Mouse (Mus musculus): ENCODE data around the gene Vangl1. TPM values are rescaled to one million over a fixed set of nuclear protein-coding genes. Genes with fewer than 3 reads are reported as not detected.
A peak's percentile ranks its signal among the peaks of the same experiment; 100 is the strongest.

Vangl1 gene
- polyA plus RNA-seq, 1 experiment from 2014 or later = 29.4 TPM

DNA sequence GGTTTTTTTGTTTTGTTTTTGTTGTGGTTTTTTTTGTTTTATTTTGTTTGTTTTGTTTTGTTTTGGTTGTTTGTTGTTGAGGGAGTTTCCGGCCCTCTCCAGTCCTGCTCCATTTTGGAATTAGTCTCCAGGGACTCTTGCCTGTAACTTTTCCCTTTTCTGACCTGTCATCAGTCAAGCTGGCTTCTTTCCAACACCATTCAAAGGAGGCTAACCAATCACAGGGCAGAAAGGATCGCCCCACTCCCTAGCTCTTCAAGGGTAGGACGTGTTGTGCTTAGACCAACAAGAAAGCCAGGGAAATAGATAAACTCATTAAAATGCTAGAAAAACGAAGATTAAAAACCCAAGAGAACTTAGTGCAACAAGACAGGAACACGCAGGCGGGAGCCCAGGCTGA is 15.5 kb downstream of the Vangl1 start:
- Histone ChIP-seq H3K4me1 (ENCODE audit: control insufficient read depth, insufficient read depth, low read length) (peaks cover 43% of the 10 kb centered on the region), H3K4me2 (peak overlapping the region; percentile 44), H3K27me3 (ENCODE audit: control insufficient read depth, insufficient read depth, low read length) (no peaks in the 10 kb centered on the region), H3K9me3 (replicated peaks; ENCODE audit: control insufficient read depth, low read length) (no peaks in the 10 kb centered on the region), H3K27ac (ENCODE audit: low read depth, low read length) (peak overlapping the region; percentile 59), H3K9ac (ENCODE audit: low read depth, low read length) (0 out of 2 replicates have a peak overlapping the region, but pooled peaks have one; percentile 22), H3K4me3 (ENCODE audit: low read depth, low read length) (0 out of 2 replicates have a peak overlapping the region, but pooled peaks have one; percentile 12), H3K36me3 (ENCODE audit: control insufficient read depth, insufficient read depth, low read length) (peaks cover 14% of the 10 kb centered on the region)
- 15% methylated on average over 6 of the region's 6 CpGs for WGBS (ENCODE audit: insufficient replicate concordance)
- peak; percentile 17; the same call in 1 of the 2 replicates for ATAC-seq (replicated peaks; ENCODE audit: insufficient number of reproducible peaks, low FRiP score, low TSS enrichment)

DNA sequence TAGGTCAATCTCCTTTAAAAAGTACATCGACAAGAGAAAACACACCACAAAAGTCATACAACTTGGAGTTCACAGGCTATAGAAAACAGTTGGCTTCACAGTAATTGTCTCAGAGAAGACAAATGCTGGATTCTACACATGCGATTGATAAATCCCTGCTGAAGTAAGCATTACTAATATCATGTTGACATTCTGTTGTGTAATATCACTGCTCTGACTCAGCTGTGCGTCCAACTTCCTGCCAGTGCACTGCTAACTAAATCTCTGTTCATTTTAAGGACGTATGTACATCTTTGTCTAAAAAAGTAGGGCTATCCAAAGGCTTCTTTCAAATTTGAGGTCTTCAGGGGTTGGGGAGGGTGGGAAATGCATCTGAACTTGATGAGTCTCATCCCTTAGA is 17.1 kb downstream of the Vangl1 start:
- WGBS (ENCODE audit: insufficient replicate concordance) = 81% methylated on average over 4 of the region's 4 CpGs
- H3K4me2 ChIP-seq = no peak overlapping the region
- ATAC-seq (replicated peaks; ENCODE audit: insufficient number of reproducible peaks, low FRiP score, low TSS enrichment) = no peak
- H3K9ac ChIP-seq (ENCODE audit: low read depth, low read length) = no peak overlapping the region
- no peak overlapping the region for H3K27ac ChIP-seq (ENCODE audit: low read depth, low read length)
- no peaks in the 10 kb centered on the region for H3K9me3 ChIP-seq (replicated peaks; ENCODE audit: control insufficient read depth, low read length)
- peaks cover 19% of the 10 kb centered on the region for H3K36me3 ChIP-seq (ENCODE audit: control insufficient read depth, insufficient read depth, low read length)
- H3K27me3 ChIP-seq (ENCODE audit: control insufficient read depth, insufficient read depth, low read length) = no peaks in the 10 kb centered on the region
- H3K4me3 ChIP-seq (ENCODE audit: low read depth, low read length) = no peak overlapping the region
- peaks cover 27% of the 10 kb centered on the region for H3K4me1 ChIP-seq (ENCODE audit: control insufficient read depth, insufficient read depth, low read length)

DNA sequence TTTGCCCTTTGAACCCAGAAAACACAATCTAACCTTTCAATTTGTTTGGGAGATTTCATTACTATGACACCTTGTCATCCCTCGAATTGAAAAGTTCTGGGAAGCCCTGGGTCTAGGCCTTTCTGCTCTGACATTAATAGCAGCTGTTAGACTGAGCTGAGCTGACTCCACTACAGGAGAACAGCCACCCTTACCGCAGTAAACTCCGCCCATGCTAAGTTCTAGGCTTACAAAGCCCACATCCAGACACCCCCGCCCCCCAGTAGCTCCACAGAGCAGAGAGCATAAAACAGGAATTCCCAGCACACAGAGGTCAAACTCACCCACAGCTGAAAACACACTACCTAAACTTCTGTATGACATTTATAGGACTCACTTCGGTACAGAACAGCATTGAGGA is 19.8 kb downstream of the Vangl1 start:
- Histone ChIP-seq H3K4me3 (ENCODE audit: low read depth, low read length) (no peak overlapping the region), H3K4me2 (no peak overlapping the region), H3K4me1 (ENCODE audit: control insufficient read depth, insufficient read depth, low read length) (peaks cover 21% of the 10 kb centered on the region), H3K9ac (ENCODE audit: low read depth, low read length) (no peak overlapping the region), H3K27me3 (ENCODE audit: control insufficient read depth, insufficient read depth, low read length) (no peaks in the 10 kb centered on the region), H3K36me3 (ENCODE audit: control insufficient read depth, insufficient read depth, low read length) (peaks cover 25% of the 10 kb centered on the region), H3K27ac (ENCODE audit: low read depth, low read length) (no peak overlapping the region), H3K9me3 (replicated peaks; ENCODE audit: control insufficient read depth, low read length) (no peaks in the 10 kb centered on the region)
- WGBS (ENCODE audit: insufficient replicate concordance) = 66% methylated on average over 5 of the region's 5 CpGs
- ATAC-seq (replicated peaks; ENCODE audit: insufficient number of reproducible peaks, low FRiP score, low TSS enrichment) = no peak

DNA sequence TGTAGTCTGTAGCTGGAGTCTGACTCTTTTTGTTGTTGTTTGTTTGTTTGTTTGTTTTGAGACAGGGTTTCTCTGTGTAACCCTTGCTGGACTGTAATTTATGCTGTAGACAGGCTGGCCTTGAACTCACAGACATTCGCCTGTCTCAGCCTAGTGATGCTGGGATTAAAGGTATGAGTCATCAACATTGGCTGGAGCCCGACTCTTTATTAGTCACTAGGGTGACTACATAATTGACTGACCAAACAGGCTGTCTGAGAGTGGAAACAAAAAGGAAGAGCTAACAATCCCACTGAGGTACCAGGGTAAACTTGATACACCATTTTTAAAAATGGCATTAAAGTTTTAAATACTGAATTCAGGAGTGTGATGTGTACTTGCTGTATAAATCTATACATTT is 21.9 kb downstream of the Vangl1 start:
- Histone ChIP-seq H3K4me2 (no peak overlapping the region), H3K4me1 (ENCODE audit: control insufficient read depth, insufficient read depth, low read length) (peaks cover 12% of the 10 kb centered on the region), H3K9me3 (replicated peaks; ENCODE audit: control insufficient read depth, low read length) (no peaks in the 10 kb centered on the region), H3K27me3 (ENCODE audit: control insufficient read depth, insufficient read depth, low read length) (no peaks in the 10 kb centered on the region), H3K4me3 (ENCODE audit: low read depth, low read length) (no peak overlapping the region), H3K27ac (ENCODE audit: low read depth, low read length) (no peak overlapping the region), H3K36me3 (ENCODE audit: control insufficient read depth, insufficient read depth, low read length) (peaks cover 25% of the 10 kb centered on the region), H3K9ac (ENCODE audit: low read depth, low read length) (no peak overlapping the region)
- 90% methylated on average over 2 of the region's 2 CpGs for WGBS (ENCODE audit: insufficient replicate concordance)
- no peak for ATAC-seq (replicated peaks; ENCODE audit: insufficient number of reproducible peaks, low FRiP score, low TSS enrichment)

DNA sequence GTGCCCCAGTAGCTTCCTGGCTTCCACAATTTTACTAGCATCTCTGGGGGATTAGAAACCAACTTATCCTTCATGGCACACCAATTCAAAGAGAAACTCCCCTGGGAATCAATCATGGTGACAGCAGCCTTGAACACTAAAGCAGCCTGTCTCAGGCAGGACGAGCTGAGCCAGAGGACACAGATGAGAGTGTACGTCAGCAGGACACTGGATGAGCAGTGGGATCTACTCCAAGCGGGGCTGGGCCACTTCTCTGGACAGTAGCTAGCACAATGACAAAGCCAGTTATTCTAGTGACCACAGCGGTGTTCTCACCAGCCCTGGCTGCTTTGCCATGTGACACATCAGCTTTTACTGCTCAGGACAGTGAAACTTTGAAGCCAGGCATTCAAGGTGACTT is 23.3 kb downstream of the Vangl1 start:
- Histone ChIP-seq H3K4me3 (ENCODE audit: low read depth, low read length) (no peak overlapping the region), H3K36me3 (ENCODE audit: control insufficient read depth, insufficient read depth, low read length) (peaks cover 19% of the 10 kb centered on the region), H3K4me1 (ENCODE audit: control insufficient read depth, insufficient read depth, low read length) (peaks cover 12% of the 10 kb centered on the region), H3K4me2 (no peak overlapping the region), H3K27ac (ENCODE audit: low read depth, low read length) (0 out of 2 replicates have a peak overlapping the region, but pooled peaks have one; percentile 32), H3K9me3 (replicated peaks; ENCODE audit: control insufficient read depth, low read length) (no peaks in the 10 kb centered on the region), H3K27me3 (ENCODE audit: control insufficient read depth, insufficient read depth, low read length) (no peaks in the 10 kb centered on the region), H3K9ac (ENCODE audit: low read depth, low read length) (no peak overlapping the region)
- WGBS (ENCODE audit: insufficient replicate concordance) = 82% methylated on average over 4 of the region's 4 CpGs
- ATAC-seq (replicated peaks; ENCODE audit: insufficient number of reproducible peaks, low FRiP score, low TSS enrichment) = no peak

DNA sequence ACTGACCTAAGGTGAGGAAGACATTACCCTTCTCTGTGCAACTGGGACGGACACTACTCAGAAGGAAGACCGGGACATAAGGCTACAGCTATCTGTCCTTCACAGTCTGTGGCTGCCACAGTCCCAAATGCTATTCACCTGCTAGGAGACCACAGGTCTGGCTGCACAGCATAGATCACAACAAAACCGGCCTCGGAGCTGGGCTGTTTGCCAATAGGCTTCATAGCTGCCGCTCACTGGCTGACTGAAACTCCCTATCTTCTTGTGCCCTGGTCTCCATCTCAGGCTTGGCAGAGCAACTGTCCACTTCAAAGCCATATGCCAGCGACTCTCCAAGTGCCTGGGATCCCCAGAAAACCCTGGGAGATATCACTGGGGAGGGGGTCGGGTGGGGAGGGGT is 23.7 kb downstream of the Vangl1 start:
- Histone ChIP-seq H3K4me2 (no peak overlapping the region), H3K9me3 (replicated peaks; ENCODE audit: control insufficient read depth, low read length) (no peaks in the 10 kb centered on the region)
- no peak for ATAC-seq (replicated peaks; ENCODE audit: insufficient number of reproducible peaks, low FRiP score, low TSS enrichment)

DNA sequence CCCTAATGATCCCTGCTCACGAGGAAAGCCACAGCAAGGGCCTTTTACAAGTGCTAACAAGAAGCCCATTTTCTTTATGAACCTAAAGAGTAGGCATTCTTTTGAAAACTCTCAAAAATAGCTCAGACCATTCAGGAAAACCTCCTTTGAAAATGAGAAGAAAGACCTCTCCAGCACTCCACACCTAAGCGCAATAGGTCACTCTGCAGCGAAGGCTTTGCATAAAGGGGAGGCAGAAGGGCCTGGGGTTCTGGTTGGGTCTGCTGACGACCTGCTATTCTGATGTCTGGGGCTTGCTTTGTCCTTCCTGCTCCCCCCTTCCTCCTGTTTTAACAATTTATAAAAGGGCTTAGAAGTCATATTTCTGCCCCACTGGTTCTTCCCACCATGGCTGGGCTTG is 24.6 kb downstream of the Vangl1 start:
- no peaks in the 10 kb centered on the region for H3K9me3 ChIP-seq (replicated peaks; ENCODE audit: control insufficient read depth, low read length)
- no peak overlapping the region for H3K9ac ChIP-seq (ENCODE audit: low read depth, low read length)
- no peak overlapping the region; the same call in 1 of the 2 replicates for H3K27ac ChIP-seq (ENCODE audit: low read depth, low read length)
- H3K4me1 ChIP-seq (ENCODE audit: control insufficient read depth, insufficient read depth, low read length) = peaks cover 17% of the 10 kb centered on the region
- H3K36me3 ChIP-seq (ENCODE audit: control insufficient read depth, insufficient read depth, low read length) = peaks cover 14% of the 10 kb centered on the region
- WGBS (ENCODE audit: insufficient replicate concordance) = 84% methylated on average over 4 of the region's 4 CpGs
- ATAC-seq (replicated peaks; ENCODE audit: insufficient number of reproducible peaks, low FRiP score, low TSS enrichment) = no peak
- no peak overlapping the region for H3K4me3 ChIP-seq (ENCODE audit: low read depth, low read length)
- H3K4me2 ChIP-seq = no peak overlapping the region
- no peaks in the 10 kb centered on the region for H3K27me3 ChIP-seq (ENCODE audit: control insufficient read depth, insufficient read depth, low read length)

More for the DNA sequence above, 23.7 kb downstream of the Vangl1 start:
- no peak overlapping the region for H3K4me3 ChIP-seq (ENCODE audit: low read depth, low read length)
- no peaks in the 10 kb centered on the region for H3K27me3 ChIP-seq (ENCODE audit: control insufficient read depth, insufficient read depth, low read length)
- no peak overlapping the region for H3K9ac ChIP-seq (ENCODE audit: low read depth, low read length)
- 56% methylated on average over 7 of the region's 7 CpGs for WGBS (ENCODE audit: insufficient replicate concordance)
- peaks cover 12% of the 10 kb centered on the region for H3K4me1 ChIP-seq (ENCODE audit: control insufficient read depth, insufficient read depth, low read length)
- H3K36me3 ChIP-seq (ENCODE audit: control insufficient read depth, insufficient read depth, low read length) = peaks cover 14% of the 10 kb centered on the region
- 0 out of 2 replicates have a peak overlapping the region, but pooled peaks have one; percentile 32 for H3K27ac ChIP-seq (ENCODE audit: low read depth, low read length)

DNA sequence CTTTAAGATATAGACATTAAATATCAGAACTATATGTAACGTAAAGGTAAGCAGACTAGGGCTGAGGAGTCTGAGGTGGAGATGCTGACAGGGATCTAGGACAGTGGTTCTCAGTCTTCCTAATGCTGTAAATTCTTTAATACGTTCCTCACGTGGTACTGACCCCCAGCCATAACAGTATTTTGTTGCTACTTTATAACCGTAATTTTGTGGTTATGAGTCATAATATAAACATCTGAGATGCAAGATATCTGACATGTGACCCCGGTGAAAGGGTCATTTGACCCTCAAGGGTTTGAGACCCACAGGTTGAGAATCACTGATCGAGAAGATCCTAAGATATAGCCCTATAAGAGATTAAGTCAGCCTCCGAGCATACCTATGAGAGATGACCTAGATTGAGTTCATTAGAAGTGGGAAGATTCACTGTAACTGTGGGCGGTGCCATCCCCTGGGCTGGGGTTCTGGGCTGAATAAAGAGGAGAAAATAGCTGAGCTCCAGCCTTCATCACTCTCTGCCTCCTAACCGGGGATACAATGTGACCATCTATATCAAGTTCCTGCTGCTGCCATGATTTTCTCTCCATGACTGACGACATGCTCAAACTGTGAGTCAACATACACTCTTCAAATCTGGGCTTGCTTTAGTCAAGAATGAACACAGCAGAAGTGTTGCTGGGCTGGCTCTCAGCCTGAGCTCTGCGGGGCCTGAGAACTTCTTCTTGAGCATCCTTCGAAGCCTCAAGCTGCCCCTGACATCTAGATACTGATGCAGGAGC is 26.5 kb downstream of the Vangl1 start:
- Histone ChIP-seq H3K4me3 (ENCODE audit: low read depth, low read length) (no peak overlapping the region), H3K9me3 (replicated peaks; ENCODE audit: control insufficient read depth, low read length) (no peaks in the 10 kb centered on the region), H3K4me2 (no peak overlapping the region), H3K9ac (ENCODE audit: low read depth, low read length) (no peak overlapping the region), H3K4me1 (ENCODE audit: control insufficient read depth, insufficient read depth, low read length) (peaks cover 33% of the 10 kb centered on the region), H3K36me3 (ENCODE audit: control insufficient read depth, insufficient read depth, low read length) (peaks cover 9% of the 10 kb centered on the region; the same call in 1 of the 2 replicates), H3K27ac (ENCODE audit: low read depth, low read length) (no peak overlapping the region), H3K27me3 (ENCODE audit: control insufficient read depth, insufficient read depth, low read length) (no peaks in the 10 kb centered on the region)
- no peak for ATAC-seq (replicated peaks; ENCODE audit: insufficient number of reproducible peaks, low FRiP score, low TSS enrichment)
- 93% methylated on average over 12 of the region's 12 CpGs for WGBS (ENCODE audit: insufficient replicate concordance)

DNA sequence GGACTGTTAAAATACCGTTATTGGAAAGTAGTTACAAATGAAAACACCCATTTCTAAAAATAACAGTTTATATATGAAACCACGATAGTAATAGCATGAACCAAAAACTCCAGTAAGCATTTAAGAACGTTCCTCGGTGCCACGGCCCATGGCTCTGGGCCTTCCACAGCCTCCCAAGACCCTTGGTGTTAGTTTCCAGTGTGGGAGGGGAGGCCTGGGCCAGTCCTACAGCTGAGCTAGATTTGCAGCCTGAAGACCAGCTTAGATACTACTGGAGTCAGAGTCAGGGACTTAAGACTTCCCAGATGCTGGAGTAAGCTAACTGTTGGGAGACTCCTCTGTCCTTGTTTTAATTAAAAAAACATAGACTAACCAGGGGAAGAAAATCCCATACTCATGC is 28.4 kb downstream of the Vangl1 start:
- no peak for ATAC-seq (replicated peaks; ENCODE audit: insufficient number of reproducible peaks, low FRiP score, low TSS enrichment)
- no peak overlapping the region for H3K4me2 ChIP-seq
- no peaks in the 10 kb centered on the region for H3K27me3 ChIP-seq (ENCODE audit: control insufficient read depth, insufficient read depth, low read length)
- no peaks in the 10 kb centered on the region for H3K36me3 ChIP-seq (ENCODE audit: control insufficient read depth, insufficient read depth, low read length)
- H3K27ac ChIP-seq (ENCODE audit: low read depth, low read length) = no peak overlapping the region; the same call in 1 of the 2 replicates
- WGBS (ENCODE audit: insufficient replicate concordance) = 85% methylated on average over 5 of the region's 5 CpGs
- H3K9me3 ChIP-seq (replicated peaks; ENCODE audit: control insufficient read depth, low read length) = no peaks in the 10 kb centered on the region
- no peak overlapping the region for H3K4me3 ChIP-seq (ENCODE audit: low read depth, low read length)
- no peak overlapping the region for H3K9ac ChIP-seq (ENCODE audit: low read depth, low read length)
- H3K4me1 ChIP-seq (ENCODE audit: control insufficient read depth, insufficient read depth, low read length) = peaks cover 38% of the 10 kb centered on the region
